Mouse (Mus musculus) thymus, adult 2 months (tissue): Measurements from ENCODE around the gene Sept8.

ENCODE experiments used
- CTCF ChIP-seq: fragments of 200-500 bp; IDR thresholded peaks from 2 replicates; pipeline ENCODE4 v1.5.1; 2012; ENCODE audit warnings: mild to moderate bottlenecking, control low read depth, low read length, moderate library complexity, borderline replicate concordance; ENCODE audit not compliant: control insufficient read depth, poor library complexity, insufficient read depth; ENCODE audit errors: extremely low read depth
- POLR2A ChIP-seq: fragments of 200-500 bp; IDR thresholded peaks from 2 replicates; pipeline ENCODE4 v1.6.1; 2012; ENCODE audit warnings: mild to moderate bottlenecking, low read length, control low read depth, moderate library complexity; ENCODE audit not compliant: control insufficient read depth, poor library complexity, insufficient read depth; ENCODE audit errors: extremely low read depth

GRCm38 (mm10) chr11:53521821-53522131, 2.7 kb downstream of the Sept8 start:
- TF ChIP-seq CTCF (no peak), POLR2A (no peak)
